In the genomic region with DNA sequence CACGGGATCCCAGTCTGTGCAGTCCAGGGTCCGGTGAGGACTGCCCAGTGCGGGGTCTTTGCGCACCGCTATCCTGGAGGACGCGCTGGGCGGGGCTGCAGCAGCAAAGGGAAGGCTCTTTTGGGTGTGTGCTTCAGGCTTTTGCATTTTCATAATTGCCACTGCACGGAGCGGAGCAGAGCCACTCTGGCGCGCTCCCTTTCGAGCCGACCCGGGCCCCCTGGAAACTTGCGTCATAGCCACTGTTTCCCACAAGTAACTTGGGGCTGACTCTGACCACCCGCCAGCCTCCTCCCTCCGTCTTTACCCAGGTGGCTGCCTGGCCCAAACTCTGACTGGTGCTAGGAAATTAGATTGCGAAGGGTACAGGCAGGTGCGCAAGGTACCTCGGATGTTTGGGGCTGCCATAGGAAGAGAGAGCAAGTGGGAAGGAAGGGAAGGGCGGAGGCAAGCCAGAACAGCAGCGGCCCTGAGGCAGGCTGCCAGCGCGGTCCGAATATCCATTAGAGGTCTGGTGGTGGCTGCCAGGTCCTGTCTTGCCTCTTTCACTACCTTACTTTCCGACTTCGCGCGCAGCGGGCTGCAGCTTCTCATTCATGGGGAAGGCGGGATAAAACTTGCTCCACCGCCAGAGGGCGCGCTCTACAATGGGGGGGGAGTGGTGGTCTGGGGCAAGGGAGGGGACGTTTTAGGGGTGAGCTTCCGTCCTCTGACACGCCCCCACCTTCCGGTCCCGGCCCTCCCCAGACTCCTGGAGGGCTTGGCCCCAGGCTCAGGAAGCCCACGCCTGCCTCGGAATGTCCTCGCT, we compare ENCODE assay signal across 8 mouse cellular contexts. TPM values are rescaled to one million over a fixed set of nuclear protein-coding genes. Genes with fewer than 3 reads are reported as not detected.
DNase-seq lines count a peak whose midpoint lies in the region; ATAC-seq lines count a peak whose summit lies in the region.

No protein-coding gene starts in this region.

- intact Hi-C loops in gastrocnemius, postnatal 36 days (cut with DNase I) = no loop called here
- intact Hi-C loops in left cerebral cortex, postnatal 4 days (cut with DNase I) = no loop called here

- H3K27ac ChIP-seq in intestine, embryonic 14.5 days (ENCODE audit: low read depth) = peak overlapping the region; percentile 95

- peak overlapping the region; percentile 94 for H3K4me2 ChIP-seq in intestine, embryonic 14.5 days (ENCODE audit: low read length)

- no peaks in the 10 kb centered on the region for H3K36me3 ChIP-seq in intestine, embryonic 14.5 days (ENCODE audit: control insufficient read depth, insufficient read depth, low read length)

- peak overlapping the region; percentile 90 for H3K4me3 ChIP-seq in intestine, embryonic 14.5 days (ENCODE audit: low read depth, low read length)

- peak; percentile 81 for DNase-seq in adrenal gland, adult 2 months
- DNase-seq in embryo, embryonic 10 days (ENCODE audit: low spot score) = peak; percentile 59
- peak; percentile 67 to 73 for DNase-seq in gastrocnemius, postnatal 36 days
- DNase-seq in intestine, embryonic 14.5 days (ENCODE audit: low spot score) = peak; percentile 92
- peak; percentile 80 for DNase-seq in left cerebral cortex, postnatal 4 days
- peak; percentile 58 for DNase-seq in mesoderm, embryonic 11.5 days (ENCODE audit: low read depth, low spot score)
- DNase-seq in skeletal muscle tissue, adult 2 months (ENCODE audit: low read depth, low spot score) = peak; percentile 59
- peak; percentile 60 for DNase-seq in yolk sac, embryonic 10.5 days (ENCODE audit: low spot score)

- H3K9me3 ChIP-seq in intestine, embryonic 14.5 days (ENCODE audit: control insufficient read depth, low read length) = no peaks in the 10 kb centered on the region

- peaks cover 16% of the 10 kb centered on the region for H3K4me1 ChIP-seq in intestine, embryonic 14.5 days (replicated peaks; ENCODE audit: control insufficient read depth, insufficient read depth, low read length)

- H3K27me3 ChIP-seq in intestine, embryonic 14.5 days (replicated peaks; ENCODE audit: control insufficient read depth, insufficient read depth, low read length) = no peaks in the 10 kb centered on the region

- ATAC-seq in intestine, embryonic 14.5 days (replicated peaks; ENCODE audit: low FRiP score, low TSS enrichment, low read depth) = peak; percentile 21

- under 1% methylated on average over 43 of the region's 43 CpGs for WGBS in intestine, embryonic 14.5 days

- H3K9ac ChIP-seq in intestine, embryonic 14.5 days (ENCODE audit: low read length) = peak overlapping the region; percentile 87

RNA-seq across cellular contexts. Expression of gene Tfap4, which starts 0.7 kb away (rescaled TPM):
- 1 to 10 TPM; 3.8 to 6.7 TPM for total RNA-seq in adrenal gland, adult 2 months (2021)
- 3.6 and 4.0 TPM in 2 replicates for polyA plus RNA-seq in adrenal gland, adult 2 months (2012; rRNA removed)
- total RNA-seq in gastrocnemius, postnatal 36 days (2021) = 1 to 10 TPM; 2.6 to 4.1 TPM
- polyA plus RNA-seq in intestine, embryonic 14.5 days (2014; fragmentation: Nextera tagmentation; extraction: Ambion mirVana) = 27.6 and 30.0 TPM in 2 replicates
- 10 to 100 TPM; 13.0 to 13.4 TPM for total RNA-seq in left cerebral cortex, postnatal 4 days (2021)

RNA-seq across cellular contexts. Expression of gene Srl, which starts 18.7 kb away (rescaled TPM):
- 10 to 100 TPM in 1 of 2 experiments, 1 to 10 TPM in 1; 6.8 to 13.2 TPM for total RNA-seq in adrenal gland, adult 2 months (2021)
- 0.35 and 0.57 TPM in 2 replicates for polyA plus RNA-seq in adrenal gland, adult 2 months (2012; rRNA removed)
- total RNA-seq in gastrocnemius, postnatal 36 days (2021) = 1,000 to 10,000 TPM; 1,182 to 1,390 TPM
- 13.1 and 15.3 TPM in 2 replicates for polyA plus RNA-seq in intestine, embryonic 14.5 days (2014; fragmentation: Nextera tagmentation; extraction: Ambion mirVana)
- total RNA-seq in left cerebral cortex, postnatal 4 days (2021) = 10 to 100 TPM; 34.2 to 41.4 TPM

RNA-seq across cellular contexts. Expression of gene Glis2, which starts 34.2 kb away (rescaled TPM):
- 10 to 100 TPM; 17.3 to 27.4 TPM for total RNA-seq in adrenal gland, adult 2 months (2021)
- 28.9 and 29.3 TPM in 2 replicates for polyA plus RNA-seq in adrenal gland, adult 2 months (2012; rRNA removed)
- total RNA-seq in gastrocnemius, postnatal 36 days (2021) = 1 to 10 TPM; 5.9 to 7.0 TPM
- polyA plus RNA-seq in intestine, embryonic 14.5 days (2014; fragmentation: Nextera tagmentation; extraction: Ambion mirVana) = 29.0 and 31.0 TPM in 2 replicates
- 10 to 100 TPM; 29.0 to 32.8 TPM for total RNA-seq in left cerebral cortex, postnatal 4 days (2021)

Comparison
In these comparisons a context has a peak if more than half of its experiments do, and no peak if none do; other contexts are left out.
1. Peak in every context shown above with its lines: DNase-seq, ATAC-seq, H3K4me3 ChIP-seq and H3K27ac ChIP-seq.
2. RNA of gene Srl, which starts 18.7 kb away (total RNA-seq): 1,182 to 1,390 TPM in gastrocnemius, postnatal 36 days; 34.2 to 41.4 TPM in left cerebral cortex, postnatal 4 days and 6.8 to 13.2 TPM in adrenal gland, adult 2 months; every median in the first group is over 10 times any median in the second.